Comparison of ENCODE assay signal across 9 mouse cellular contexts in genomic region chr1:177444483-177444810, GRCm38 (mm10). TPM values are rescaled to one million over a fixed set of nuclear protein-coding genes. Genes with fewer than 3 reads are reported as not detected.
DNase-seq lines count a peak whose midpoint lies in the region; ATAC-seq lines count a peak whose summit lies in the region.
"Had no signal": no experiment of that assay in that cellular context is flagged by ENCODE, and none has a peak within 500 bp of the region (broad histone marks: within the 10 kb centered on the region; RNA-seq: fewer than 3 reads in every experiment).

No protein-coding gene starts in this region.

- no peak for DNase-seq in heart, adult 18-20 months
- peak; percentile 39 for DNase-seq in MN1 (ENCODE audit: low spot score)
- DNase-seq in forebrain, embryonic 10.5 days (ENCODE audit: extremely low spot score, low spot score), result peak; percentile 34
- peak; percentile 52 for DNase-seq in right cerebral cortex, postnatal 14 days
- DNase-seq in adrenal gland, postnatal 14 days, result no peak
- no peak for DNase-seq in spleen, adult 18-20 months

- H3K27me3 ChIP-seq in heart, embryonic 15.5 days, result no peaks in the 10 kb centered on the region
- H3K27me3 ChIP-seq in forebrain, embryonic 10.5 days (ENCODE audit: poor library complexity, severe bottlenecking), result no peaks in the 10 kb centered on the region
- no peaks in the 10 kb centered on the region for H3K27me3 ChIP-seq in limb, embryonic 12.5 days

- peak overlapping the region; percentile 89 for H3K4me2 ChIP-seq in heart, embryonic 15.5 days
- peak overlapping the region; percentile 89 for H3K4me2 ChIP-seq in limb, embryonic 12.5 days

- H3K36me3 ChIP-seq in heart, embryonic 15.5 days, result peaks cover 17% of the 10 kb centered on the region
- peaks cover 22% of the 10 kb centered on the region for H3K36me3 ChIP-seq in forebrain, embryonic 10.5 days (replicated peaks)
- H3K36me3 ChIP-seq in limb, embryonic 12.5 days, result peaks cover 21% of the 10 kb centered on the region

- WGBS in heart, embryonic 15.5 days, result 44% methylated on average over 3 of the region's 3 CpGs
- WGBS in forebrain, embryonic 10.5 days, result 10% methylated on average over 3 of the region's 3 CpGs
- WGBS in limb, embryonic 12.5 days, result 34% methylated on average over 3 of the region's 3 CpGs

- no peaks in the 10 kb centered on the region for H3K9me3 ChIP-seq in heart, embryonic 15.5 days (replicated peaks)
- no peaks in the 10 kb centered on the region for H3K9me3 ChIP-seq in forebrain, embryonic 10.5 days
- no peaks in the 10 kb centered on the region for H3K9me3 ChIP-seq in limb, embryonic 12.5 days
- H3K9me3 ChIP-seq: G1E had no signal

- no peak overlapping the region for H3K9ac ChIP-seq in heart, embryonic 15.5 days
- no peak overlapping the region for H3K9ac ChIP-seq in limb, embryonic 12.5 days (replicated peaks)

- H3K4me1 ChIP-seq in heart, embryonic 15.5 days (replicated peaks), result peaks cover 33% of the 10 kb centered on the region
- peaks cover 79% of the 10 kb centered on the region for H3K4me1 ChIP-seq in forebrain, embryonic 10.5 days
- peaks cover 59% of the 10 kb centered on the region for H3K4me1 ChIP-seq in limb, embryonic 12.5 days (replicated peaks)

- peak overlapping the region; percentile 80 for H3K4me3 ChIP-seq in heart, embryonic 15.5 days
- peak overlapping the region; percentile 94 for H3K4me3 ChIP-seq in forebrain, embryonic 10.5 days
- peak overlapping the region; percentile 72 for H3K4me3 ChIP-seq in limb, embryonic 12.5 days (replicated peaks)

- no peak for ATAC-seq in heart, embryonic 15.5 days (replicated peaks; ENCODE audit: insufficient number of reproducible peaks, insufficient read depth, low FRiP score, low read depth)
- ATAC-seq in limb, embryonic 12.5 days (ENCODE audit: insufficient number of reproducible peaks, insufficient read depth, low FRiP score, low TSS enrichment, low read depth), result no peak

- H3K27ac ChIP-seq in heart, embryonic 15.5 days, result no peak overlapping the region
- H3K27ac ChIP-seq in forebrain, embryonic 10.5 days, result peak overlapping the region; percentile 98
- no peak overlapping the region for H3K27ac ChIP-seq in limb, embryonic 12.5 days

RNA-seq across cellular contexts. Expression of gene Zbtb18, which starts 2.3 kb away (rescaled TPM):
- 1.4 and 1.9 TPM in 2 replicates for polyA plus RNA-seq in heart, embryonic 15.5 days (2015; fragmentation: Nextera tagmentation; extraction: Ambion mirVana)
- 10 to 100 TPM; 42.2 to 49.5 TPM for total RNA-seq in heart, adult 18-20 months (2021)
- polyA plus RNA-seq in forebrain, embryonic 10.5 days (2016; fragmentation: Nextera tagmentation; extraction: Ambion mirVana), result 2.1 and 3.0 TPM in 2 replicates
- 2.0 and 3.3 TPM in 2 replicates for polyA plus RNA-seq in limb, embryonic 12.5 days (2016; fragmentation: Nextera tagmentation; extraction: Ambion mirVana)
- total RNA-seq in adrenal gland, postnatal 14 days (2021), result 31.0 and 33.8 TPM in 2 replicates

Comparison
In these comparisons a context has a peak if more than half of its experiments do, and no peak if none do; other contexts are left out.
1. DNase-seq: peak in MN1 (single experiment), forebrain, embryonic 10.5 days (single experiment) and right cerebral cortex, postnatal 14 days (single experiment); none in heart, adult 18-20 months (0 of 2), adrenal gland, postnatal 14 days (single experiment) and spleen, adult 18-20 months (0 of 2).
2. Peak in every context shown above with its lines, with median percentiles within 50 percentile points of each other: H3K4me3 ChIP-seq.